Mouse (Mus musculus): ENCODE measurements at regions not wholly inside any gene's neighbourhood (a gene's known extent, or its start where the extent isn't known, plus 50 kb on each side); places are given as distances from the start of the nearest gene placed in this dataset.
A peak's percentile ranks its signal among the peaks of the same experiment; 100 is the strongest.

DNA sequence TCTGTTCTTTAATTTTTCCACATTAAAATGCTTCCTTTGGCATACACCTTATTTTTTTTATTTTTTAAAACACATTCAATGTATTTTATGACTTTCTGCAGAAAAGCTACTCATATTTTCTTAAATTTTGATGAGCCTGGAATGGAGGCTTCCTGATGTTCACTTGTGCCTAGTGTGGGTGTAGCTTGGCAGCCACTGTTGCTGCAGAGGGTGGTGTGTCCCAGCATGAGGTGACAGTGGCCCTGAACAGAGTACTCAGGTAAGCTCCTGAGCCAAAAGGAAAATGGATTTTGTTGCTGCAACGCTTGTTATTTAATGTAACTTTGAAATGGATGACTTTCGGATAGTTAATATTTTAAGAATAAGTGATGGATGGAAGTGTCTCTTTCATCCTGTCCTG, 170.6 kb downstream of the Eipr1 start:
- ATAC-seq (ENCODE audit: low FRiP score) (no peak), DNase-seq (ENCODE audit: low spot score) (no peak)
- no peak overlapping the region for H3K4me3 ChIP-seq (ENCODE audit: low read depth, low read length)
- no peaks in the 10 kb centered on the region for H3K27me3 ChIP-seq (ENCODE audit: insufficient read depth, low read length)
- no peak overlapping the region for H3K9ac ChIP-seq (replicated peaks; ENCODE audit: low read length, poor library complexity, severe bottlenecking)
- no peaks in the 10 kb centered on the region for H3K36me3 ChIP-seq (ENCODE audit: insufficient read depth, low read length)
- H3K9me3 ChIP-seq (ENCODE audit: low read length): no peaks in the 10 kb centered on the region
- H3K4me1 ChIP-seq (ENCODE audit: insufficient read depth, low read length): 0 out of 2 replicates have a peak, but pooled peaks cover 3% of the 10 kb centered on the region
- no peak overlapping the region for H3K27ac ChIP-seq (ENCODE audit: low read depth, low read length)
- H3K4me2 ChIP-seq (ENCODE audit: low read depth, low read length, poor library complexity, severe bottlenecking): no peak overlapping the region
- WGBS: 69% methylated on average over 2 of the region's 2 CpGs
- TF ChIP-seq CTCF (IDR thresholded peaks at IDR 0.05): no peak

GRCm38 (mm10) chr12:28925206-28925605, 173.6 kb downstream of the Eipr1 start:
- Histone ChIP-seq H3K27me3 (ENCODE audit: insufficient read depth, low read length) (no peaks in the 10 kb centered on the region), H3K4me2 (ENCODE audit: low read depth, low read length, poor library complexity, severe bottlenecking) (no peak overlapping the region), H3K36me3 (ENCODE audit: insufficient read depth, low read length) (no peaks in the 10 kb centered on the region), H3K9me3 (ENCODE audit: low read length) (no peaks in the 10 kb centered on the region), H3K27ac (ENCODE audit: low read depth, low read length) (no peak overlapping the region), H3K9ac (replicated peaks; ENCODE audit: low read length, poor library complexity, severe bottlenecking) (no peak overlapping the region), H3K4me3 (ENCODE audit: low read depth, low read length) (no peak overlapping the region), H3K4me1 (ENCODE audit: insufficient read depth, low read length) (0 out of 2 replicates have a peak, but pooled peaks cover 3% of the 10 kb centered on the region)
- 84% methylated on average over 4 of the region's 4 CpGs for WGBS
- ATAC-seq (ENCODE audit: low FRiP score): no peak
- DNase-seq (ENCODE audit: low spot score): no peak
- TF ChIP-seq CTCF (IDR thresholded peaks at IDR 0.05): no peak

DNA sequence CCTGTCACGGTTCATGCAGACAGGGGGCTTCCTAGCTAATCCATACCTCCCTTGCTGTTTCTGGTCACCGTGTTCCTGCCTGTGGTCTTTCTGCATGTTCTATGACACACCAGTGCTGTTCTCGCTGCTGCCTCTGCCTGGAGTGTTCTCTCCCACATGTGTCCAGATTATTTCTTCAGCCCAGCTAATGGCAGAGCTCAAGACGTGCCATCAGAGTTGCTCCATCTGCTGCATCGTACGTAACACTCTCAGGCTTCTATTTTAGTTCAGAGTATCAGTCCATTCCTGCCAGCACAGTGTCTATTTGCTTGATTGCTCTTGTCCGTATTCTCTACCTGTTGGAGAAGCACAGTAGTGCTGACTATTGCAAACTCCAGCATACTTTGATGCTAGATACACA, 188.3 kb downstream of the Eipr1 start:
- no peak for TF ChIP-seq CTCF (IDR thresholded peaks at IDR 0.05)
- Histone ChIP-seq H3K4me2 (ENCODE audit: low read depth, low read length, poor library complexity, severe bottlenecking) (no peak overlapping the region), H3K27ac (ENCODE audit: low read depth, low read length) (no peak overlapping the region), H3K36me3 (ENCODE audit: insufficient read depth, low read length) (no peaks in the 10 kb centered on the region), H3K9ac (replicated peaks; ENCODE audit: low read length, poor library complexity, severe bottlenecking) (no peak overlapping the region), H3K9me3 (ENCODE audit: low read length) (no peaks in the 10 kb centered on the region), H3K4me1 (ENCODE audit: insufficient read depth, low read length) (no peaks in the 10 kb centered on the region), H3K27me3 (ENCODE audit: insufficient read depth, low read length) (no peaks in the 10 kb centered on the region), H3K4me3 (ENCODE audit: low read depth, low read length) (no peak overlapping the region)
- WGBS: 84% methylated on average over 7 of the region's 7 CpGs
- DNase-seq (ENCODE audit: low spot score) (no peak), ATAC-seq (ENCODE audit: low FRiP score) (no peak)

GRCm38 (mm10) chr12:28948889-28949288, 197.3 kb downstream of the Eipr1 start:
- DNase-seq (ENCODE audit: low spot score) (peak; percentile 44), ATAC-seq (ENCODE audit: low FRiP score) (no peak)
- Histone ChIP-seq H3K4me3 (ENCODE audit: low read depth, low read length) (no peak overlapping the region), H3K9me3 (ENCODE audit: low read length) (0 out of 2 replicates have a peak, but pooled peaks cover 3% of the 10 kb centered on the region), H3K36me3 (ENCODE audit: insufficient read depth, low read length) (no peaks in the 10 kb centered on the region), H3K27ac (ENCODE audit: low read depth, low read length) (peak overlapping the region; percentile 51), H3K9ac (replicated peaks; ENCODE audit: low read length, poor library complexity, severe bottlenecking) (no peak overlapping the region), H3K4me1 (ENCODE audit: insufficient read depth, low read length) (peaks cover 7% of the 10 kb centered on the region), H3K4me2 (ENCODE audit: low read depth, low read length, poor library complexity, severe bottlenecking) (no peak overlapping the region), H3K27me3 (ENCODE audit: insufficient read depth, low read length) (no peaks in the 10 kb centered on the region)
- no peak for TF ChIP-seq CTCF (IDR thresholded peaks at IDR 0.05)
- WGBS: 27% methylated on average over 9 of the region's 9 CpGs

DNA sequence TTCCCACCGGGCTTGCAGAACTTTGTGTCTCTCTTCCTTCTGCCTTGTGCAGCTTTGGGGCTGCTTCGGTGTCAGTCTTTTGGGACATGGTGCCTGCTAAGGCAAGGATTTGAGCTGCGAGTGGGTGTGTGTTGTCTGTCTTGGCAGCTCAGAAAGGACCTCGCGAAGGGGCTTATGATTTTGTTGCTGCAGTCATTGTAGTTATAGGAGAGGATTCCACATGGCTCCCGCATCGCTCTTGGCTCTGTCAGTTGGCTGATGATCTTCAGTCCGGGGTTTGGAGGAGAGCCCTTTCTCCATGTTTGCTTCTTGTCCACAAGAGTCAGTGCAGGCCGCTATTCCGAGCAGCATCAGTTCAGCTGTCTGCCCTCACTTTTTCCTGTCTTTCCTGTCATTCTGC, 197.7 kb downstream of the Eipr1 start:
- no peak overlapping the region for H3K9ac ChIP-seq (replicated peaks; ENCODE audit: low read length, poor library complexity, severe bottlenecking)
- H3K4me2 ChIP-seq (ENCODE audit: low read depth, low read length, poor library complexity, severe bottlenecking): no peak overlapping the region
- H3K27ac ChIP-seq (ENCODE audit: low read depth, low read length): peak overlapping the region; percentile 51
- ATAC-seq (ENCODE audit: low FRiP score): no peak
- TF ChIP-seq CTCF (IDR thresholded peaks at IDR 0.05): 0 out of 2 replicates have a peak, but pooled peaks have one; percentile 2
- H3K27me3 ChIP-seq (ENCODE audit: insufficient read depth, low read length): no peaks in the 10 kb centered on the region
- H3K9me3 ChIP-seq (ENCODE audit: low read length): 0 out of 2 replicates have a peak, but pooled peaks cover 3% of the 10 kb centered on the region
- H3K36me3 ChIP-seq (ENCODE audit: insufficient read depth, low read length): no peaks in the 10 kb centered on the region
- H3K4me1 ChIP-seq (ENCODE audit: insufficient read depth, low read length): peaks cover 7% of the 10 kb centered on the region
- no peak overlapping the region for H3K4me3 ChIP-seq (ENCODE audit: low read depth, low read length)
- 48% methylated on average over 10 of the region's 10 CpGs for WGBS
- peak; percentile 35 for DNase-seq (ENCODE audit: low spot score)

- 80% methylated on average over 1 of the region's 1 CpGs for whole genome bisulfite sequencing
- no peak for ATAC-seq (ENCODE audit: low FRiP score)
- H3K27ac ChIP-seq (ENCODE audit: low read depth, low read length): no peak overlapping the region
These were observed 205.6 kb downstream of the Eipr1 start for GRCm38 (mm10) chr12:28957155-28957554.

More at GRCm38 (mm10) chr12:28957155-28957554, 205.6 kb downstream of the Eipr1 start:
- DNase-seq (ENCODE audit: low spot score): no peak
- H3K4me1 ChIP-seq (ENCODE audit: insufficient read depth, low read length): no peaks in the 10 kb centered on the region
- H3K27me3 ChIP-seq (ENCODE audit: insufficient read depth, low read length): no peaks in the 10 kb centered on the region
- no peak overlapping the region for H3K4me2 ChIP-seq (ENCODE audit: low read depth, low read length, poor library complexity, severe bottlenecking)
- no peaks in the 10 kb centered on the region for H3K36me3 ChIP-seq (ENCODE audit: insufficient read depth, low read length)
- no peak overlapping the region for H3K4me3 ChIP-seq (ENCODE audit: low read depth, low read length)
- H3K9me3 ChIP-seq (ENCODE audit: low read length): 0 out of 2 replicates have a peak, but pooled peaks cover 3% of the 10 kb centered on the region
- no peak overlapping the region for H3K9ac ChIP-seq (replicated peaks; ENCODE audit: low read length, poor library complexity, severe bottlenecking)
- TF ChIP-seq CTCF (IDR thresholded peaks at IDR 0.05): no peak

Data from midbrain, postnatal 0 days (tissue).